Mouse (Mus musculus) CD4-positive naive resting alpha-beta T cell, adult 57 days (primary cell): ENCODE data around the gene Smg8. TPM values are rescaled to one million over a fixed set of nuclear protein-coding genes. Genes with fewer than 3 reads are reported as not detected.

Experiments used
- total RNA-seq: library from RNA; stranded (reverse); gene quantifications from one replicate; pipeline ENCODE4 v1.2.4, GENCODE M21; 2023

Gene Smg8
- total RNA-seq = 20.8 TPM

DNA sequence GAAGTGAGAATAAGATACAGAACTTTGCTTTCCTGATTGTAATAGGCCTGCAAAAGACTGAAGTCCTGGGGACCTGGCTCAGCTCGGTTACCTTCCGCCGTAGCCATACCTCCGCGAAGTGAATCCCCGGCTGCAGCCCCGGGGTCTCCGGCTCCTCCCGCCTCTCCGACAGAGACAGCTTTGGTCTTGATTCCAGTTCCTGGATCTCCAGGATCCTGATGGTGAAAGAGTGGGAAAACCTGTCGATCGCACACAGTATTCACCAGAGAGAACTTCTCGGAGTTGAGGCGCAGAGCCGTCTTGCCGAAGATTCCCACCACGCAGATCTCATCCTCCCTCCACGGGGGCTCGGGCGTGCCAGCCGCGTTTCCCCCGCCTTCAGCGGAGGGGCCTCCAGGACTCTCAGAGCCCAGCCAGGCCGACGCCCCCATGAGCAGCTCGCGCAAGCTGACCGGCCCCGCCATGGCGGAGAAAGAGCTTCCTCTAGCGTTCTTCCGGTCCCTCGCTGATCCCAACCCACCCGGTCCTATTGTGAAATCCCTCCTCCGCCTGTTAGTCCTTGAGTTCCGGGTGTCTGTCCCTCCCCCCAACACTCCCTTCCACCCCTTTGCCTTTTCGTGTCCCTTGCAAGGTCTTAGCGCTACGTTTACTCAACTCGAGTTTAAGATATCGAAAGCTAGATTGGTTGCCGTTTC lies at the start of gene Smg8:
Smg8 (minus strand) TSS at position 485 of the 695 bp plus-strand sequence.

DNA sequence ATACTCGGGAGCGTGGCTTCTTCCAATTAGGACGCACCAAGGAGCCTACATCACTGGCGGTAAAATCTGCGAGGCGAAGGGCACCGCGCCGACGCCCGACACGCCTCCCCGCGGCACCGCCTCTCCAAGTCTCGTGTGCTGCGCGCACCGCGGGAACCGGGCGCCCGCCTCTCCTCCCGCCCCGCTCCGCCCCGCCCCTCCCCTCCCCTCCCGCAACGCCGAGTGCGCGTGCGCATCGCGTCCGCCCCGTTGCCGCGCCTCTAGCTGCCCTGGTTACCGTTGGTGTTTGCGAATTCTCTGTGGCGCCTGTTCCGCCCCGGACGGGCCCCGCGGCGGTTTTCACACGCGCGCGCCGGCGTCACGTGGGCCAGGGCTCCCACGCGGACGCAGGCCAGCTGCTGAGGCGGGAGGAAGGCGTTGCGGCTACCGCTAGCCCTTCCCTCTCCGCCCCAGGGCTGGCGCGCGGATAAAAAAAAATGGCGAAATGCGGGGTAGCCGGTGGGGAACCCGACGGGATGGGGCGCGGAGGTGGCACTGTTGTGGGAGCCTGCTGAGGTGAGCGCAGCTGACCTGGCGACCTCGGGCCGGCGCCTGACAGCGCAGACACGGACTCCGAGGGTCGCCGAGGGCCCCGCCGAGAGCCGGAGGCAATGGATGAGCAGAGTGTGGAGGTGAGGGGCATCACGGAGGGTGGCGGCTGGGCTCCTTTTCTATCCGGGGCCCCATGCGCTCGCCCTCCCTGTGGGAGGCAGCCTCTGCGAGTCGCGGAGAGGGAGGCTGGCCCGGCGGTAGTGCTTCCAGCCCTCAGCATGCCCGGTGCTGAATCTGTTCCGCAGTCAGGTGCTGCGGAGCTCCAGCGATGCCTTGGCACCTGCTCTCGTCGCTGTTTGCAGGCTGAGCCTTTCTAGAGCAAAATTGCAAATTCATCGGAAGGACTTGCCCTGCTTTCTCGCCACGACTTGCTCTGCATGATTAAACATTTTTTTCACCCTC lies 40.5 kb upstream of the Smg8 start, which contains the start of gene Trim37:
Trim37 (plus strand) TSS at position 254 of the 993 bp plus-strand sequence.

DNA sequence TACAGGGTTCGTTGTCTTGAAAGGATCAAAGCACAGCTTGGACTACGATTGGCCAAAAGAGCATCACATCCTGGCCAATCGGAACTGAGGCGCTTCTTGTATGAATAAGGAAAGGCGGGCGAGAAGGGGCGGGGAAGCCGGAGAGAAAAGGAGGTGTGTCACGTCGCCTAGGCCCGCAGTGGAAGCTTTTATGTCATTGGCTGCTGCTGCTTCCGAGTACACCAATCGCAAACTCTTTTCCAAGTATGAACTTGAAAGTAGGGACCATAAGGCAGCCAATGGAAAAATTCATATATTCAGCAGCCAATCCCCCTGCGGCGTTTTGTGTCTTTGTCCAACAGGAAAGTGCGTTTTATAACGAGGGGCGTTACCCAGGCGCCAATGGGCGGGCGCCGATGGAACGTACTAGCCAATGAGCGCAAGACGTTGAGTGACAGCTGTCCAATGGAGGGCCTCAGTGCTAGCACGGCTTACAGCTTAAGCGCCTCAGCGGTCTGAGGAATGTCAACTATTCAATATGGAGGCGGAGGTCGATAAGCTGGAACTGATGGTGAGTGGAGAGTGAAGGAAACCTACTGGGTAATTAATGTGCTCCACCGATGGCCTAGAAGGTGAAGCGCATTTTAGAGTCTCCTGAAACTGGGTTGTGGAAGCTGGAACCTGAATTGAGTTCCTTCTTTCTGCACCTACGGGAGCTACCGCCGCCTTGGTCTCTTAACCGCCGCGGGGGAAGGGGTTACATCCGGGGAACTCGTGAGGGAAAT lies 22.4 kb upstream of the Smg8 start, which contains the start of gene Ska2:
Ska2 (plus strand) TSS at position 480 of the 764 bp plus-strand sequence.

DNA sequence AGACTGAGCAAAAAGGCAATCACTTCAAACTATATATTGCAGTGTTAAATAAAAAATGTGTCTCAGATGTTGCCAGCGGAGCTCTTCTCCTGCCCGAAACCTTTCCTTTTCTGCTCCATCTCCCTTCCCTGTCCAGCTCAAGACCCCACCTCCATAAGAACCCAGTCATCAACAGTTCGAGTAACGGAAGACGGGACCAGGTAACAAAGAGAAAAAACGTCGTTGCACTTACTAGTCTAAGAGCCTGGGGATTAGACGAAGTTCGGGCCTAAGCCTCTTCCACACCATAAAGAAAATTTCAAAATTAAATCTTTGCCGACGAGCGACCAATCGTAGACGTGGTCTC lies 21.8 kb upstream of the Smg8 start, which contains the start of gene Prr11:
Prr11 (minus strand) TSS at position 300 of the 346 bp plus-strand sequence.

DNA sequence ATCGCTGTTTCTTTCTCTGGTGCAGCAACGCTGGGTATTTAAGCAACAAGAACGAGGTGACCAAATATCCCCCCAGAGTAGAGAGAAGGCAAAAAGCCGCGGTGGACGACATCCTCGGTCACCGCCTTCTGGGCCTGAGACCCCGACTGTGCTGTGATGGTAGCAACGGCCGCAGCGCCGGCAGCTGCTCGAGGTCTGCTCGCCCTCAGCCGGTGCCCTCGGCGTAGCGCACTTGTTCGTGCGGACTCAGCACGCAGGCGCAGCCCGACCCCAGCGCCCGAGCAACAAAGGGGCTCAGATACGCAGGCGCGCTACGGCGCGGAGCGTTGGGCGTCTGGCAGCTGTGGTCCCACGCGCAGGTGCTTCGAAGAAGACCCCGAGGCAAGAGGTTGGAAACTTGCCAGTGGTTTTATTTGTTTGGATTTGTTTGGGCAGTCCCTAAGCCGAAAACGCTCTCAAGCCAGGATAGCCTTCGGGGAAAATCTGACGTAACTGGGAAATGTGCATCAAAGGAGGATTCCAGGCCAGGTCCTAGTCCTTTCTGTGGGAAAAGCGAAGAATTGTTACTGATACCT lies 12.6 kb downstream of the Smg8 start, which contains the start of gene Gdpd1:
Gdpd1 (minus strand) TSS at position 197 of the 575 bp plus-strand sequence.

Other genes starting within 250 kb of the Smg8 start
- 3.3 TPM for gene Ypel2, start 93.1 kb downstream of the Smg8 start, total RNA-seq
- 0.24 TPM for gene Gdpd1, start 12.7 kb downstream of the Smg8 start, total RNA-seq
- gene Prr11, start 21.9 kb upstream of the Smg8 start, total RNA-seq = 0.59 TPM
- 4.6 TPM for gene Ska2, start 22.5 kb upstream of the Smg8 start, total RNA-seq
- gene Trim37, start 40.3 kb upstream of the Smg8 start, total RNA-seq = 13.9 TPM